Mouse (Mus musculus): ENCODE data around the gene Itga6.

GRCm38 (mm10) chr2:71735541-71736159, 9.8 kb upstream of the Itga6 start:
- TF ChIP-seq CTCF (IDR thresholded peaks at IDR 0.05; ENCODE audit: low read depth, low read length) (no peak), TAL1 (conservative IDR thresholded peaks at IDR 0.05; ENCODE audit: low read depth, low read length) (no peak), GATA1 (IDR thresholded peaks at IDR 0.05; ENCODE audit: borderline replicate concordance, low read length) (no peak)
